Mouse (Mus musculus): ENCODE measurements around the gene Brms1l. TPM values are rescaled to one million over a fixed set of nuclear protein-coding genes. Genes with fewer than 3 reads are reported as not detected.

Brms1l gene
- polyA plus RNA-seq, 1 experiment from 2014 or later = 57.0 TPM

DNA sequence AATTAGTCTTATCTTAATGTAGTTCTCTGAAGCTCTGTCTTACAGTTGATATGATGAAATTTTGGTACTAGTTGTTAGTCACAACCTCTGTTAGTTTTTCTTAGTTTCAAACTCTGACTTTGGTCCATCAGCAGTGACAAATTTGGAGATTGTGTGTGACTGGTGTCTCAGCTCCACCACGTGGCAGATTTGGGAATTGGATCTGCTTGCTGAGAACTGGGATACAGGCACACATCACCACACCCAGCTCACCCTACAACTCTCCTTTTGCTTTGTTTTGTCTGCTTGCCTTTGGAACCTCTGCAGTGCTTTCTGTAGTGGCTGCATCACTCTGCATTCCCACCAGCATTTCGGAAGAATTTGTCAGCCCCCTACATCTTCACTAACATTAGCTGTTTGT lies 5.0 kb upstream of the Brms1l start:
- no peak overlapping the region for H3K4me2 ChIP-seq
- no peaks in the 10 kb centered on the region for H3K27me3 ChIP-seq
- no peak overlapping the region for H3K4me3 ChIP-seq
- no peak for ATAC-seq (ENCODE audit: low FRiP score, low read depth)
- no peaks in the 10 kb centered on the region for H3K4me1 ChIP-seq (replicated peaks)
- H3K36me3 ChIP-seq = no peaks in the 10 kb centered on the region
- no peaks in the 10 kb centered on the region for H3K9me3 ChIP-seq
- H3K9ac ChIP-seq = no peak overlapping the region
- 20% methylated on average over 2 of the region's 2 CpGs for WGBS
- no peak overlapping the region for H3K27ac ChIP-seq (replicated peaks)

DNA sequence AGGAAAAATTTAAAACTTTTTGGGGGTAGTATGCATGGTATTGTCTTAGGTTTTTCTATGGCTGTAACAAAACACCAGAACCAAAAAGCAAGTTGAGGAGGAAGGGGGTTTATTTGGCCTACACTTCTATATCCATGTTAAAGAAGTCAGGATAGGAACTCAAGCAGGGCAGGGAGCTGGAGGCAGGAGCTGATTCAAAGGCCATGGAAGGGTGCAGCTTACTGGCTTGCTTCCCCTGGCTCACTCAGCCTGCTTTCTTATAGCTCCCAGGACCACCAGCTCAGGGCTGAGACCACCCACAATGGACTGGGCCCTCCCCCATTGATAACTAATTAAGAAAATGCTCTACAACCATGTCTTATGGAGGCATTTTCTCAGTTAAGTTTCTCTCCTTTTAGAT lies 3.2 kb upstream of the Brms1l start:
- no peaks in the 10 kb centered on the region for H3K36me3 ChIP-seq
- ATAC-seq (ENCODE audit: low FRiP score, low read depth) = no peak
- no peaks in the 10 kb centered on the region for H3K9me3 ChIP-seq
- no peak overlapping the region for H3K9ac ChIP-seq
- peaks cover 11% of the 10 kb centered on the region for H3K4me1 ChIP-seq (replicated peaks)
- no peak overlapping the region for H3K4me3 ChIP-seq
- no peak overlapping the region for H3K4me2 ChIP-seq
- no peaks in the 10 kb centered on the region for H3K27me3 ChIP-seq
- H3K27ac ChIP-seq (replicated peaks) = no peak overlapping the region

GRCm38 (mm10) chr12:55833906-55834625 lies 2.1 kb upstream of the Brms1l start:
- no peak for ATAC-seq (ENCODE audit: low FRiP score, low read depth)
- H3K36me3 ChIP-seq = no peaks in the 10 kb centered on the region
- H3K4me3 ChIP-seq = no peak overlapping the region
- H3K27ac ChIP-seq (replicated peaks) = no peak overlapping the region
- no peak overlapping the region for H3K9ac ChIP-seq
- no peaks in the 10 kb centered on the region for H3K27me3 ChIP-seq
- H3K4me2 ChIP-seq = no peak overlapping the region
- H3K4me1 ChIP-seq (replicated peaks) = peaks cover 14% of the 10 kb centered on the region
- 75% methylated on average over 9 of the region's 9 CpGs for WGBS
- H3K9me3 ChIP-seq = no peaks in the 10 kb centered on the region

- H3K27ac ChIP-seq (replicated peaks) = no peak overlapping the region
- H3K4me2 ChIP-seq = no peak overlapping the region
- peaks cover 14% of the 10 kb centered on the region for H3K4me1 ChIP-seq (replicated peaks)
- H3K9me3 ChIP-seq = no peaks in the 10 kb centered on the region
- no peak overlapping the region for H3K9ac ChIP-seq
- no peak for ATAC-seq (ENCODE audit: low FRiP score, low read depth)
- no peak overlapping the region for H3K4me3 ChIP-seq
- 93% methylated on average over 8 of the region's 8 CpGs for WGBS
- H3K27me3 ChIP-seq = no peaks in the 10 kb centered on the region
- H3K36me3 ChIP-seq = no peaks in the 10 kb centered on the region
Observed at GRCm38 (mm10) chr12:55834891-55835290, 1.2 kb upstream of the Brms1l start.

- no peak for ATAC-seq (ENCODE audit: low FRiP score, low read depth)
- Histone ChIP-seq H3K4me1 (replicated peaks) (peaks cover 14% of the 10 kb centered on the region), H3K36me3 (no peaks in the 10 kb centered on the region), H3K9ac (peak overlapping the region; percentile 42), H3K9me3 (no peaks in the 10 kb centered on the region), H3K4me2 (peak overlapping the region; percentile 59), H3K4me3 (peak overlapping the region; percentile 66), H3K27ac (replicated peaks) (peak overlapping the region; percentile 81), H3K27me3 (no peaks in the 10 kb centered on the region)
- WGBS = under 1% methylated on average over 6 of the region's 6 CpGs
Observed at GRCm38 (mm10) chr12:55835857-55836198, 296 bp upstream of the Brms1l start.

DNA sequence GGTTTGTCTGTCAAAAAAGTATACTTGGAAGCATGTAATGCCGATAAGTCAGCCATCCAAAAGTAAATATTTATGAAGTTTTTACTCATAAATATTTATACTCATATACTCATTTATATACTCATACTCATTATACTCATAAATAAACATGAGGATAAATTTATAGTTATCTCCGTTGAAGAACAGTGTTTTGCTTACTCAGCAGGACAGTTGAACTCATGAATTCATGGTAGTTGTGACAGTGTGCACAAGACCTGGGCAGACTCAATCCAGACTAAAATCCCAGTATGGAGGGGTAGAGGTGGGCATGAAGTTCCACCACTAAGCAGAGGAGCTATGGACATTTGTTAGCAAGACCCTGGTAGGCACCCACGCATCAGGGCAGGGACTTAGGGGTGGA lies 1.4 kb downstream of the Brms1l start:
- Histone ChIP-seq H3K4me3 (peak overlapping the region; percentile 66), H3K4me2 (peak overlapping the region; percentile 68)
- WGBS = 64% methylated on average over 3 of the region's 3 CpGs

DNA sequence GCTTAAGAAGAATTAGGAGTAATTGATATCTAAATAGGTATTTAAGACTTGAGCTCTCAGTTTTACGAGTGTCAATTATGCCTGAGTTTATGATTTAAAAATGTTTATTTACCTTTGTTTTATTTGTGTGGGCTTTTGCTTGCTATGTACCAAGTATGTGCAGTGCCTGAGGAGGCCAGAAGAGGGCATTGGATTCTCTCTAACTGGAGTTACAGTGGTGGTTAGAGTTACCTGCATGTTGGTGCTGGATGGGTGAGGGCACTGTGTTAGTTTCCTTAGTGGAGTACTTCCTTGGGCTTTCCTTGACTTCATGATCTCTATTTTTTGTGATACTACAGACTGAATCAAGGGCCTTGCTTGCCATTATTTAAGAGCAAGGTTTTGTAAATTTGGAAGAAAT lies 10.6 kb downstream of the Brms1l start:
- Histone ChIP-seq H3K9ac (no peak overlapping the region), H3K27me3 (no peaks in the 10 kb centered on the region), H3K4me3 (no peak overlapping the region), H3K36me3 (peaks cover 36% of the 10 kb centered on the region), H3K4me1 (replicated peaks) (no peaks in the 10 kb centered on the region), H3K9me3 (no peaks in the 10 kb centered on the region), H3K27ac (replicated peaks) (no peak overlapping the region), H3K4me2 (no peak overlapping the region)
- ATAC-seq (ENCODE audit: low FRiP score, low read depth) = no peak
- WGBS = 81% methylated on average over 1 of the region's 1 CpGs

More for the DNA sequence above, 1.4 kb downstream of the Brms1l start:
- no peak overlapping the region for H3K27ac ChIP-seq (replicated peaks)
- no peak for ATAC-seq (ENCODE audit: low FRiP score, low read depth)
- H3K9ac ChIP-seq = no peak overlapping the region
- H3K4me1 ChIP-seq (replicated peaks) = peaks cover 14% of the 10 kb centered on the region
- H3K27me3 ChIP-seq = no peaks in the 10 kb centered on the region
- H3K9me3 ChIP-seq = no peaks in the 10 kb centered on the region
- H3K36me3 ChIP-seq = peaks cover 12% of the 10 kb centered on the region

GRCm38 (mm10) chr12:55847851-55848250 lies 11.7 kb downstream of the Brms1l start:
- no peak for ATAC-seq (ENCODE audit: low FRiP score, low read depth)
- Histone ChIP-seq H3K27me3 (no peaks in the 10 kb centered on the region), H3K27ac (replicated peaks) (no peak overlapping the region), H3K36me3 (peaks cover 28% of the 10 kb centered on the region), H3K4me3 (no peak overlapping the region), H3K9me3 (no peaks in the 10 kb centered on the region), H3K4me1 (replicated peaks) (no peaks in the 10 kb centered on the region), H3K9ac (no peak overlapping the region), H3K4me2 (no peak overlapping the region)
- WGBS = 94% methylated on average over 4 of the region's 4 CpGs

GRCm38 (mm10) chr12:55850650-55851049 lies 14.5 kb downstream of the Brms1l start:
- no peaks in the 10 kb centered on the region for H3K27me3 ChIP-seq
- no peak overlapping the region for H3K4me3 ChIP-seq
- H3K36me3 ChIP-seq = peaks cover 21% of the 10 kb centered on the region
- no peak for ATAC-seq (ENCODE audit: low FRiP score, low read depth)
- H3K9ac ChIP-seq = no peak overlapping the region
- H3K27ac ChIP-seq (replicated peaks) = no peak overlapping the region
- H3K9me3 ChIP-seq = no peaks in the 10 kb centered on the region
- H3K4me1 ChIP-seq (replicated peaks) = no peaks in the 10 kb centered on the region
- no peak overlapping the region for H3K4me2 ChIP-seq

GRCm38 (mm10) chr12:55859409-55860349 lies 23.6 kb downstream of the Brms1l start:
- Histone ChIP-seq H3K4me3 (no peak overlapping the region), H3K36me3 (peaks cover 65% of the 10 kb centered on the region), H3K4me1 (replicated peaks) (no peaks in the 10 kb centered on the region), H3K9me3 (peaks cover 8% of the 10 kb centered on the region; the same call in 1 of the 2 replicates), H3K9ac (no peak overlapping the region), H3K4me2 (no peak overlapping the region), H3K27me3 (no peaks in the 10 kb centered on the region), H3K27ac (replicated peaks) (no peak overlapping the region)
- WGBS = 96% methylated on average over 17 of the region's 17 CpGs
- ATAC-seq (ENCODE audit: low FRiP score, low read depth) = no peak

DNA sequence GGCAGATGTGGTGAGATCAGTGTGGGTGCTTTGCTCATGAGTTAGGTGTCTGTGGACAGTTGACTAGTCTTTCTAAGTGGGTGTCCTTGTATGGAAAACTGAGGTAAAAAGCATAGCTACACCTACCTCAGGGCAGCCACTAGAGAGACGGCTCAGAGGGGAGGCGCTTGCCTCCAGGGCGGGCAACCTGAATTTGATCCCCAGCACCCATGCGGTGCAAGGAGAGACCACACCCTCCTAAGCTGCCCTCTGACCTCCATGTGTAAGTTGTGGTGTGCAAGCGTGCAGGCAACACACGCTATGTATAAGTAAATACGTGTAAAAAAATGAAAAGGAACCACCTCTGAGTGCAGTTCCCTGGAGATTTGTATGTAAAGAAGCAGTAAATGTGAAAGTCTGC lies 24.5 kb downstream of the Brms1l start:
- Histone ChIP-seq H3K36me3 (peaks cover 64% of the 10 kb centered on the region), H3K4me2 (no peak overlapping the region), H3K4me3 (no peak overlapping the region), H3K9me3 (peaks cover 8% of the 10 kb centered on the region; the same call in 1 of the 2 replicates), H3K9ac (no peak overlapping the region), H3K4me1 (replicated peaks) (no peaks in the 10 kb centered on the region), H3K27ac (replicated peaks) (no peak overlapping the region), H3K27me3 (no peaks in the 10 kb centered on the region)
- ATAC-seq (ENCODE audit: low FRiP score, low read depth) = no peak
- WGBS = 92% methylated on average over 7 of the region's 7 CpGs

GRCm38 (mm10) chr12:55867738-55868137 lies 31.6 kb downstream of the Brms1l start:
- no peak overlapping the region for H3K9ac ChIP-seq
- H3K27me3 ChIP-seq = no peaks in the 10 kb centered on the region
- 0 out of 2 replicates have a peak, but pooled peaks cover 6% of the 10 kb centered on the region for H3K9me3 ChIP-seq
- H3K36me3 ChIP-seq = peaks cover 65% of the 10 kb centered on the region
- H3K4me1 ChIP-seq (replicated peaks) = no peaks in the 10 kb centered on the region
- H3K27ac ChIP-seq (replicated peaks) = no peak overlapping the region
- no peak overlapping the region for H3K4me3 ChIP-seq
- ATAC-seq (ENCODE audit: low FRiP score, low read depth) = no peak
- H3K4me2 ChIP-seq = no peak overlapping the region
- WGBS = 94% methylated on average over 4 of the region's 4 CpGs
